Comparison of ENCODE assay signal across 17 mouse cellular contexts in the genomic region with DNA sequence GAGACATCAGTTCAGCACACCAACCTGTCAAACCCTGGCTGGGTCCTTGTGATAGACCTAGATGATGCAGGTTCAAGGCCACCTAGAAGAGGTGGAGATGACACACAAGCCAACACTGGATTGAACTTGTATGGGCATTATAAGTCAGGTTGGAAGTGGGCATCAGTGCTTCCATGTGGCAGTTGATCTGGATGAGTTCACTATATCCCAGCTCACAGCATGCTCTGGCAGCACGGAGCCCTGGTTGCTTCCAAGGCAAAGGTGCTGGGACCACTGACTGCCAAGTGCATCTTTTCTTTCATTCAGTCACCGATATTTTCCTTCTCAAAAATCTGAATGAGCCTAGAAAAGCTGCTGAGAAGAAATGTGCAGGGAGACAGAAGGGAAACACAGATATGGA.
"Had no signal": no experiment of that assay in that cellular context is flagged by ENCODE, and none has a peak within 500 bp of the region (broad histone marks: within the 10 kb centered on the region; RNA-seq: fewer than 3 reads in every experiment).

No protein-coding gene starts in this region.

- DNase-seq: left cerebral cortex, postnatal 4 days; liver; liver, embryonic 13.5 days; liver, postnatal 0 days; lung, adult 18-20 months; lung, adult 2 months; lung, embryonic 14.5 days; lung, postnatal 10 days; lung, postnatal 14 days; lung, postnatal 36 days; lung, postnatal 4 days; midbrain, embryonic 14.5 days had no signal

- ATAC-seq: liver, embryonic 12.5 days; liver, postnatal 0 days; lung, postnatal 0 days; midbrain, embryonic 13.5 days; midbrain, embryonic 15.5 days; midbrain, embryonic 16.5 days had no signal
